Mouse (Mus musculus) liver, embryonic 15.5 days (tissue): ENCODE results near the gene Fcna. TPM values are rescaled to one million over a fixed set of nuclear protein-coding genes. Genes with fewer than 3 reads are reported as not detected.

Experiments used
- ATAC-seq: fragments of 200-750 bp; cut with Nextera tagmentation; 2 replicates; pipeline ENCODE4 v1.8.0; 2017; ENCODE audit warnings: moderate number of reproducible peaks, mild to moderate bottlenecking, moderate library complexity; ENCODE audit not compliant: insufficient read depth
- H3K27ac ChIP-seq: fragments of 300-500 bp; sonication (generic); replicated peaks from 2 replicates; pipeline ENCODE4 v1.5.1; 2015; ENCODE audit warnings: mild to moderate bottlenecking, inconsistent platforms
- H3K27me3 ChIP-seq: fragments of 300-500 bp; sonication (generic); 2 replicates; pipeline ENCODE4 v1.6.1; 2015; ENCODE audit warnings: mild to moderate bottlenecking, inconsistent platforms
- H3K36me3 ChIP-seq: fragments of 300-500 bp; sonication (generic); replicated peaks from 2 replicates; pipeline ENCODE4 v1.6.1; 2015; ENCODE audit warnings: moderate library complexity, mild to moderate bottlenecking, inconsistent platforms
- H3K4me1 ChIP-seq: fragments of 300-500 bp; sonication (generic); replicated peaks from 2 replicates; pipeline ENCODE4 v1.6.1; 2015; ENCODE audit warnings: inconsistent platforms
- H3K4me2 ChIP-seq: fragments of 300-500 bp; sonication (generic); 2 replicates; pipeline ENCODE4 v1.6.1; 2015; ENCODE audit warnings: moderate library complexity, mild to moderate bottlenecking, inconsistent platforms
- H3K4me3 ChIP-seq: fragments of 300-500 bp; sonication (generic); replicated peaks from 2 replicates; pipeline ENCODE4 v1.5.1; 2015; ENCODE audit warnings: mild to moderate bottlenecking, inconsistent platforms
- H3K9ac ChIP-seq: fragments of 300-500 bp; sonication (generic); 2 replicates; pipeline ENCODE4 v1.6.1; 2015; ENCODE audit warnings: moderate library complexity, mild to moderate bottlenecking, inconsistent platforms
- H3K9me3 ChIP-seq: fragments of 300-500 bp; sonication (generic); replicated peaks from 2 replicates; pipeline ENCODE4 v1.6.1; 2016; ENCODE audit warnings: inconsistent platforms
- WGBS: fragments of 180-500 bp; shearing (Covaris S2); methylation state at CpG from one replicate; pipeline ENCODE4 v1.1.7; 2015; ENCODE audit warnings: mixed read lengths; ENCODE audit not compliant: insufficient replicate concordance; 5-methylcytosine and 5-hydroxymethylcytosine counted together
- polyA plus RNA-seq: library from polyadenylated mRNA; unstranded; fragments of >200 nt; fragmentation: Nextera tagmentation; extraction: Ambion mirVana; gene quantifications from 2 replicates; pipeline ENCODE4 v1.2.1, GENCODE M21; 2015

The Fcna gene
- polyA plus RNA-seq, 1 experiment from 2014 or later: 70.4 TPM

GRCm38 (mm10) chr2:25639890-25640289, 12.1 kb upstream of the Fcna start:
- H3K36me3 ChIP-seq: no peaks in the 10 kb centered on the region
- H3K9ac ChIP-seq: no peak overlapping the region
- H3K4me1 ChIP-seq: no peaks in the 10 kb centered on the region
- 14% methylated on average over 6 of the region's 6 CpGs for WGBS
- no peak overlapping the region for H3K4me2 ChIP-seq
- ATAC-seq: no peak
- no peak overlapping the region for H3K4me3 ChIP-seq
- no peaks in the 10 kb centered on the region for H3K9me3 ChIP-seq
- no peaks in the 10 kb centered on the region for H3K27me3 ChIP-seq
- H3K27ac ChIP-seq: no peak overlapping the region

- Histone ChIP-seq H3K27ac (no peak overlapping the region), H3K36me3 (no peaks in the 10 kb centered on the region), H3K4me3 (no peak overlapping the region), H3K9me3 (no peaks in the 10 kb centered on the region), H3K4me2 (no peak overlapping the region), H3K4me1 (no peaks in the 10 kb centered on the region), H3K9ac (no peak overlapping the region), H3K27me3 (no peaks in the 10 kb centered on the region)
- WGBS: 48% methylated on average over 1 of the region's 1 CpGs
- ATAC-seq: no peak
Measured at GRCm38 (mm10) chr2:25634046-25634445, 6.2 kb upstream of the Fcna start.

- H3K4me3 ChIP-seq: no peak overlapping the region
- H3K27me3 ChIP-seq: no peaks in the 10 kb centered on the region
- WGBS: 66% methylated on average over 3 of the region's 3 CpGs
- H3K9me3 ChIP-seq: no peaks in the 10 kb centered on the region
- no peak overlapping the region for H3K9ac ChIP-seq
- ATAC-seq: no peak
- peaks cover under 1% of the 10 kb centered on the region; the same call in 1 of the 2 replicates for H3K4me1 ChIP-seq
- H3K4me2 ChIP-seq: no peak overlapping the region
- H3K36me3 ChIP-seq: no peaks in the 10 kb centered on the region
- no peak overlapping the region for H3K27ac ChIP-seq
Measured at GRCm38 (mm10) chr2:25633616-25634015, 5.8 kb upstream of the Fcna start.

- Histone ChIP-seq H3K9me3 (no peaks in the 10 kb centered on the region), H3K4me1 (peaks cover 3% of the 10 kb centered on the region; the same call in 1 of the 2 replicates), H3K27me3 (no peaks in the 10 kb centered on the region), H3K4me2 (no peak overlapping the region), H3K9ac (no peak overlapping the region), H3K4me3 (no peak overlapping the region), H3K27ac (no peak overlapping the region), H3K36me3 (no peaks in the 10 kb centered on the region)
- no peak for ATAC-seq
- 35% methylated on average over 4 of the region's 4 CpGs for WGBS
Measured at GRCm38 (mm10) chr2:25628738-25629137, 908 bp upstream of the Fcna start.

GRCm38 (mm10) chr2:25625986-25626385, 1.8 kb downstream of the Fcna start:
- Histone ChIP-seq H3K27me3 (no peaks in the 10 kb centered on the region), H3K36me3 (no peaks in the 10 kb centered on the region), H3K27ac (no peak overlapping the region), H3K4me1 (peaks cover 13% of the 10 kb centered on the region), H3K4me2 (no peak overlapping the region), H3K9ac (no peak overlapping the region), H3K9me3 (no peaks in the 10 kb centered on the region), H3K4me3 (no peak overlapping the region)
- ATAC-seq: no peak
- 32% methylated on average over 5 of the region's 5 CpGs for WGBS

- H3K4me3 ChIP-seq: peak within 1 kb of the TSS; percentile 52
- peaks cover 38% of the 10 kb centered on the region for H3K27me3 ChIP-seq
- peaks cover 12% of the 10 kb centered on the region for H3K4me1 ChIP-seq
- H3K36me3 ChIP-seq: no peaks in the 10 kb centered on the region
- 7% methylated on average over 34 of the region's 34 CpGs for WGBS
- no peaks in the 10 kb centered on the region for H3K9me3 ChIP-seq
- no peak within 1 kb of the TSS for H3K9ac ChIP-seq
- no peak within 1 kb of the TSS for H3K27ac ChIP-seq
- peak; percentile 79 for ATAC-seq
- peak within 1 kb of the TSS; percentile 74 for H3K4me2 ChIP-seq
Measured at GRCm38 (mm10) chr2:25621229-25622200, 6.3 kb downstream of the Fcna start, which contains the start of gene Tmem141. Gene Tmem141, minus strand, starts transcription at chr2:25622005.

- H3K27me3 ChIP-seq: peaks cover 44% of the 10 kb centered on the region
- no peak overlapping the region for H3K9ac ChIP-seq
- 50% methylated on average over 4 of the region's 4 CpGs for WGBS
- ATAC-seq: no peak
- peaks cover 17% of the 10 kb centered on the region for H3K4me1 ChIP-seq
- H3K36me3 ChIP-seq: no peaks in the 10 kb centered on the region
- H3K4me2 ChIP-seq: peak overlapping the region; percentile 74
- H3K9me3 ChIP-seq: no peaks in the 10 kb centered on the region
- no peak overlapping the region for H3K27ac ChIP-seq
- H3K4me3 ChIP-seq: no peak overlapping the region
Measured at GRCm38 (mm10) chr2:25620852-25621228, 7.0 kb downstream of the Fcna start.

GRCm38 (mm10) chr2:25620386-25620785, 7.4 kb downstream of the Fcna start:
- Histone ChIP-seq H3K27me3 (peaks cover 49% of the 10 kb centered on the region), H3K9me3 (no peaks in the 10 kb centered on the region), H3K27ac (no peak overlapping the region), H3K4me2 (no peak overlapping the region), H3K9ac (no peak overlapping the region), H3K4me3 (no peak overlapping the region), H3K36me3 (no peaks in the 10 kb centered on the region), H3K4me1 (peaks cover 18% of the 10 kb centered on the region)
- no peak for ATAC-seq
- 11% methylated on average over 6 of the region's 6 CpGs for WGBS

- Histone ChIP-seq H3K4me2 (no peak within 1 kb of the TSS), H3K36me3 (no peaks in the 10 kb centered on the region), H3K27ac (no peak within 1 kb of the TSS), H3K4me1 (peaks cover 18% of the 10 kb centered on the region), H3K9ac (no peak within 1 kb of the TSS), H3K4me3 (no peak within 1 kb of the TSS), H3K9me3 (no peaks in the 10 kb centered on the region), H3K27me3 (peaks cover 66% of the 10 kb centered on the region)
- 49% methylated on average over 3 of the region's 3 CpGs for WGBS
- ATAC-seq: no peak
Measured at GRCm38 (mm10) chr2:25617578-25617977, 10.3 kb downstream of the Fcna start, which contains the start of gene Ccdc183. Gene Ccdc183, minus strand, starts transcription at chr2:25617678.

GRCm38 (mm10) chr2:25616398-25616797, 11.4 kb downstream of the Fcna start:
- 18% methylated on average over 22 of the region's 22 CpGs for whole genome bisulfite sequencing
- H3K4me1 ChIP-seq: peaks cover 13% of the 10 kb centered on the region
- no peaks in the 10 kb centered on the region for H3K9me3 ChIP-seq

GRCm38 (mm10) chr2:25608671-25609070, 19.2 kb downstream of the Fcna start:
- no peak for ATAC-seq
- Histone ChIP-seq H3K4me3 (peak overlapping the region; percentile 89), H3K36me3 (no peaks in the 10 kb centered on the region; the same call in 1 of the 2 replicates), H3K9ac (0 out of 2 replicates have a peak overlapping the region, but pooled peaks have one; percentile 8), H3K27ac (peak overlapping the region; percentile 86; the same call in 1 of the 2 replicates), H3K4me2 (peak overlapping the region; percentile 80), H3K9me3 (no peaks in the 10 kb centered on the region), H3K4me1 (peaks cover 31% of the 10 kb centered on the region), H3K27me3 (peaks cover 11% of the 10 kb centered on the region; the same call in 1 of the 2 replicates)
- WGBS: 50% methylated on average over 10 of the region's 10 CpGs

More at GRCm38 (mm10) chr2:25616398-25616797, 11.4 kb downstream of the Fcna start:
- no peak for ATAC-seq
- no peak overlapping the region for H3K27ac ChIP-seq
- peaks cover 66% of the 10 kb centered on the region for H3K27me3 ChIP-seq
- H3K36me3 ChIP-seq: no peaks in the 10 kb centered on the region
- H3K9ac ChIP-seq: no peak overlapping the region
- H3K4me2 ChIP-seq: peak overlapping the region; percentile 13
- H3K4me3 ChIP-seq: no peak overlapping the region
